Mouse (Mus musculus) liver, embryonic 14.5 days (tissue): Measurements from ENCODE around the gene Spata21. TPM values are rescaled to one million over a fixed set of nuclear protein-coding genes. Genes with fewer than 3 reads are reported as not detected.

Source experiments
- ATAC-seq: fragments of 200-750 bp; cut with Nextera tagmentation; 2 replicates; pipeline ENCODE4 v1.8.0; 2017; ENCODE audit warnings: moderate number of reproducible peaks, mild to moderate bottlenecking, moderate library complexity; ENCODE audit not compliant: insufficient read depth
- DNase-seq, 3 experiments: peaks; one replicate each; pipeline ENCODE4 v3.0.0-alpha.2; 2012 to 2013; ENCODE audit warnings: low read depth in 3 of 3, low spot score in 3 of 3
- H3K27ac ChIP-seq: fragments of 300-500 bp; sonication (generic); 2 replicates; pipeline ENCODE4 v1.5.1; 2014; ENCODE audit warnings: moderate library complexity, mild to moderate bottlenecking, control low read depth, inconsistent platforms
- H3K27me3 ChIP-seq: fragments of 300-500 bp; sonication (generic); 2 replicates; pipeline ENCODE4 v1.6.1; 2014; ENCODE audit warnings: mild to moderate bottlenecking, low read length, moderate library complexity; ENCODE audit not compliant: control insufficient read depth, insufficient read depth
- H3K36me3 ChIP-seq: fragments of 300-500 bp; sonication (generic); replicated peaks from 2 replicates; pipeline ENCODE4 v1.6.1; 2014; ENCODE audit warnings: low read depth; ENCODE audit not compliant: control insufficient read depth, insufficient read depth
- H3K4me1 ChIP-seq, 2 experiments: fragments of 200-500 bp in 1 of 2; fragments of 300-500 bp in 1 of 2; sonication (generic) in 1 of 2; replicated peaks; 2 replicates each; pipeline ENCODE4 v1.6.1; 2012 to 2014; ENCODE audit warnings: antibody characterized with exemption in 1 of 2, inconsistent platforms in 1 of 2, low read length in 1 of 2; ENCODE audit not compliant: control insufficient read depth in 2 of 2, insufficient read depth in 2 of 2
- H3K4me2 ChIP-seq: fragments of 300-500 bp; sonication (generic); 2 replicates; pipeline ENCODE4 v1.6.1; 2014; ENCODE audit warnings: low read depth, mild to moderate bottlenecking, control low read depth, moderate library complexity
- H3K4me3 ChIP-seq, 2 experiments: fragments of 200-500 bp in 1 of 2; fragments of 300-500 bp in 1 of 2; sonication (generic) in 1 of 2; 2 replicates each; pipeline ENCODE4 v1.5.1; 2012 to 2014; ENCODE audit warnings: low read depth in 2 of 2, low read length in 2 of 2, mild to moderate bottlenecking in 2 of 2, control low read depth in 1 of 2, inconsistent platforms in 1 of 2, moderate library complexity in 1 of 2; ENCODE audit not compliant: insufficient read depth in 1 of 2
- H3K9ac ChIP-seq: fragments of 300-500 bp; sonication (generic); replicated peaks from 2 replicates; pipeline ENCODE4 v1.6.1; 2014; ENCODE audit warnings: mild to moderate bottlenecking, control low read depth, moderate library complexity
- H3K9me3 ChIP-seq: fragments of 300-500 bp; sonication (generic); 2 replicates; pipeline ENCODE4 v1.6.1; 2016; ENCODE audit warnings: low read length, mixed read lengths; ENCODE audit not compliant: control insufficient read depth
- CTCF ChIP-seq: IDR thresholded peaks from 2 replicates; pipeline ENCODE4 v1.5.1; 2016; ENCODE audit warnings: antibody characterized with exemption, low read depth, control low read depth
- EP300 ChIP-seq: IDR thresholded peaks from 2 replicates; pipeline ENCODE4 v1.6.1; 2016; ENCODE audit warnings: antibody characterized with exemption, low read depth
- WGBS: fragments of 180-500 bp; shearing (Covaris S2); extraction: QIAGEN DNeasy Blood & Tissue Kit; methylation state at CpG from one replicate; pipeline ENCODE4 v1.1.7; 2014; ENCODE audit not compliant: insufficient replicate concordance; 5-methylcytosine and 5-hydroxymethylcytosine counted together
- polyA plus RNA-seq, 2 experiments: library from polyadenylated mRNA; depleted of rRNA in 1 of 2; stranded (reverse) in 1 of 2; unstranded in 1 of 2; fragments of >200 nt; fragmentation: Nextera tagmentation in 1 of 2; extraction: Ambion mirVana in 1 of 2; gene quantifications; 2 replicates each; pipeline versions ENCODE4 v1.2.1 to v1.2.3; 2012 to 2014

Spata21 gene
- polyA plus RNA-seq, 2 experiments = not detected

- Histone ChIP-seq H3K27me3 (no peaks in the 10 kb centered on the region), H3K27ac (no peak overlapping the region), H3K9me3 (no peaks in the 10 kb centered on the region), H3K4me1 (no peaks in the 10 kb centered on the region), H3K4me3 (no peak overlapping the region), H3K4me2 (no peak overlapping the region), H3K36me3 (no peaks in the 10 kb centered on the region; the same call in 1 of the 2 replicates), H3K9ac (no peak overlapping the region)
- 50% methylated on average over 10 of the region's 10 CpGs for WGBS
- DNase-seq = no peak
- TF ChIP-seq EP300 = no peak
- ATAC-seq = no peak
Observed at GRCm38 (mm10) chr4:141108196-141108732, 20.1 kb downstream of the Spata21 start.

- ATAC-seq (no peak), DNase-seq (no peak)
- Histone ChIP-seq H3K4me1 (no peaks in the 10 kb centered on the region), H3K9ac (no peak overlapping the region), H3K27me3 (no peaks in the 10 kb centered on the region), H3K4me3 (no peak overlapping the region), H3K4me2 (no peak overlapping the region), H3K36me3 (peaks cover 21% of the 10 kb centered on the region), H3K27ac (no peak overlapping the region), H3K9me3 (no peaks in the 10 kb centered on the region)
- 75% methylated on average over 7 of the region's 7 CpGs for WGBS
- TF ChIP-seq CTCF (no peak), EP300 (no peak)
Observed at GRCm38 (mm10) chr4:141113831-141114230, 25.7 kb downstream of the Spata21 start.

GRCm38 (mm10) chr4:141114521-141114981 is 26.4 kb downstream of the Spata21 start:
- no peak overlapping the region for H3K9ac ChIP-seq
- no peak for ATAC-seq
- TF ChIP-seq CTCF (no peak), EP300 (no peak)
- no peak overlapping the region for H3K4me2 ChIP-seq
- H3K27ac ChIP-seq = no peak overlapping the region
- H3K27me3 ChIP-seq = no peaks in the 10 kb centered on the region
- peaks cover 21% of the 10 kb centered on the region for H3K36me3 ChIP-seq
- no peak overlapping the region for H3K4me3 ChIP-seq
- no peak for DNase-seq
- H3K9me3 ChIP-seq = no peaks in the 10 kb centered on the region
- 90% methylated on average over 6 of the region's 6 CpGs for WGBS
- no peaks in the 10 kb centered on the region for H3K4me1 ChIP-seq

- ATAC-seq = peak; percentile 16; the same call in 1 of the 2 replicates
- Histone ChIP-seq H3K4me2 (no peak overlapping the region), H3K9me3 (no peaks in the 10 kb centered on the region), H3K4me1 (no peaks in the 10 kb centered on the region), H3K36me3 (peaks cover 21% of the 10 kb centered on the region), H3K4me3 (no peak overlapping the region), H3K27me3 (no peaks in the 10 kb centered on the region), H3K27ac (no peak overlapping the region), H3K9ac (no peak overlapping the region)
- no peak for DNase-seq
- no peak for TF ChIP-seq CTCF
- no peak for TF ChIP-seq EP300
- WGBS = 88% methylated on average over 8 of the region's 8 CpGs
Observed at GRCm38 (mm10) chr4:141115398-141115797, 27.3 kb downstream of the Spata21 start.

- Histone ChIP-seq H3K36me3 (peaks cover 21% of the 10 kb centered on the region), H3K9ac (no peak overlapping the region), H3K27ac (no peak overlapping the region), H3K9me3 (no peaks in the 10 kb centered on the region), H3K4me1 (no peaks in the 10 kb centered on the region), H3K4me2 (no peak overlapping the region), H3K27me3 (no peaks in the 10 kb centered on the region), H3K4me3 (no peak overlapping the region)
- no peak for DNase-seq
- 69% methylated on average over 4 of the region's 4 CpGs for WGBS
- no peak for ATAC-seq
- TF ChIP-seq EP300 = no peak
- no peak for TF ChIP-seq CTCF
Observed at GRCm38 (mm10) chr4:141118691-141119090, 30.6 kb downstream of the Spata21 start.
